Mouse (Mus musculus): ENCODE data around the gene Gm20388.

Gene Gm20388

GRCm38 (mm10) chr8:120406008-120406632 is 495.5 kb downstream of the Gm20388 start:
- no peak for DNase-seq

GRCm38 (mm10) chr8:120407701-120408240 is 497.1 kb downstream of the Gm20388 start:
- DNase-seq = peak; percentile 72

- no peak for DNase-seq
These were observed 497.9 kb downstream of the Gm20388 start for GRCm38 (mm10) chr8:120408241-120409215.

GRCm38 (mm10) chr8:120409371-120410013 is 498.9 kb downstream of the Gm20388 start:
- DNase-seq = peak; percentile 49

- no peak for DNase-seq
These were observed 500.4 kb downstream of the Gm20388 start for GRCm38 (mm10) chr8:120411059-120411458.

GRCm38 (mm10) chr8:120411862-120412261 is 501.2 kb downstream of the Gm20388 start:
- no peak for DNase-seq

GRCm38 (mm10) chr8:120412357-120412756 is 501.7 kb downstream of the Gm20388 start:
- no peak for DNase-seq

- DNase-seq = no peak
These were observed 502.4 kb downstream of the Gm20388 start for GRCm38 (mm10) chr8:120412911-120413625.

- no peak for DNase-seq
These were observed 503.0 kb downstream of the Gm20388 start for GRCm38 (mm10) chr8:120413626-120413988.

- no peak for DNase-seq
These were observed 503.6 kb downstream of the Gm20388 start for GRCm38 (mm10) chr8:120414216-120414615.

GRCm38 (mm10) chr8:120415474-120415873 is 504.8 kb downstream of the Gm20388 start:
- no peak for DNase-seq

GRCm38 (mm10) chr8:120416173-120416521 is 505.5 kb downstream of the Gm20388 start:
- DNase-seq = no peak

GRCm38 (mm10) chr8:120416522-120417394 is 506.1 kb downstream of the Gm20388 start:
- DNase-seq = peak; percentile 74

- no peak for DNase-seq
These were observed 507.5 kb downstream of the Gm20388 start for GRCm38 (mm10) chr8:120418188-120418587.

- DNase-seq = no peak
These were observed 509.0 kb downstream of the Gm20388 start for GRCm38 (mm10) chr8:120419675-120420074.

- no peak for DNase-seq
These were observed 509.6 kb downstream of the Gm20388 start for GRCm38 (mm10) chr8:120420226-120420625.

GRCm38 (mm10) chr8:120421638-120422037 is 511.0 kb downstream of the Gm20388 start:
- peak; percentile 20 for DNase-seq

- no peak for DNase-seq
These were observed 511.6 kb downstream of the Gm20388 start for GRCm38 (mm10) chr8:120422236-120422635.

GRCm38 (mm10) chr8:120423576-120423975 is 512.9 kb downstream of the Gm20388 start:
- DNase-seq = no peak

- DNase-seq = no peak
These were observed 514.2 kb downstream of the Gm20388 start for GRCm38 (mm10) chr8:120424829-120425198.

GRCm38 (mm10) chr8:120425199-120425941 is 514.7 kb downstream of the Gm20388 start:
- DNase-seq = peak; percentile 46

Measured in liver (tissue).